Mouse (Mus musculus): ENCODE results near the gene Tbc1d15. TPM values are rescaled to one million over a fixed set of nuclear protein-coding genes. Genes with fewer than 3 reads are reported as not detected.

Tbc1d15 gene
- total and polyA plus RNA-seq, 3 experiments = 9.4 to 46.4 TPM; not detected in 1

DNA sequence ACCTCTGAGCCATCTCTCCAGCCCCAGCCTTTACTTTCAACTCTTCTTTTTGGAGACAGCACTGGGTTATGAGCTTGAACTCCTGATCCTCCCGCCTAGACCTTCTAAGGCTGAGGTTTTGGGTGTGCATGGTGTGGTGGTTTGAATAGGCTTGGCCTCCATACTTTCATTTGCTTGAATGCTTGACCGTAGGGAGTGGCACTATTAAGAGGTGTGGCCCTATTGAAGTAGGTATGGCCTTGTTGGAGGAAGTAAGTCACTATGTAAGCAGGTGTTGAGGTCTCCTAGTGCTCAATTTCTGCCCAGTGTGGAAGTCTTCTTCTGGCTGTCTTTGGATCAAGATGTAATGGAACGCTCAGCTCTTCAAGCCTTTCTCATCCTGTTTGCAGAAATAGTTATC is 10.2 kb upstream of the Tbc1d15 start:
- Histone ChIP-seq H3K9ac (ENCODE audit: control insufficient read depth, low read depth, low read length, poor library complexity, severe bottlenecking) (no peak overlapping the region), H3K27ac (ENCODE audit: control insufficient read depth, low read depth, low read length) (no peak overlapping the region), H3K27me3 (ENCODE audit: control insufficient read depth in 1 of 2, insufficient read depth in 2 of 2, low read length in 2 of 2) (peaks cover 0 to 4% of the 10 kb centered on the region in 2 experiments; a peak in 3 of 4 replicates), H3K4me3 (ENCODE audit: control insufficient read depth in 1 of 2, insufficient read depth in 1 of 2, low read depth in 2 of 2, low read length in 2 of 2) (no peak overlapping the region), H3K36me3 (ENCODE audit: control insufficient read depth in 1 of 2, insufficient read depth in 2 of 2, low read length in 2 of 2) (no peaks in the 10 kb centered on the region), H3K9me3 (replicated peaks; ENCODE audit: insufficient read depth, low read length) (no peaks in the 10 kb centered on the region), H3K4me1 (ENCODE audit: control insufficient read depth in 1 of 2, insufficient read depth in 2 of 2, low read length in 2 of 2) (no peaks in the 10 kb centered on the region), H3K79me2 (ENCODE audit: control insufficient read depth, insufficient read depth, low read length, poor library complexity) (no peaks in the 10 kb centered on the region)
- TF ChIP-seq MAX (IDR thresholded peaks at IDR 0.05; ENCODE audit: low read length) (no peak), NELFE (IDR thresholded peaks at IDR 0.05; ENCODE audit: low read depth, low read length) (no peak), MYB (IDR thresholded peaks at IDR 0.05; ENCODE audit: low read depth, low read length) (no peak), MXI1 (IDR thresholded peaks at IDR 0.05; ENCODE audit: low read depth, low read length) (no peak), BHLHE40 (IDR thresholded peaks at IDR 0.05; ENCODE audit: borderline replicate concordance, low read depth, low read length) (no peak), JUND (IDR thresholded peaks at IDR 0.05; ENCODE audit: low read depth, low read length) (no peak), POLR2AphosphoS2 (IDR thresholded peaks at IDR 0.05; ENCODE audit: low read length) (no peak), NRF1 (IDR thresholded peaks at IDR 0.05; ENCODE audit: insufficient read depth, low read depth, low read length, poor library complexity, severe bottlenecking) (no peak), GABPA (IDR thresholded peaks at IDR 0.05; ENCODE audit: low read depth, low read length) (no peak), USF2 (IDR thresholded peaks at IDR 0.05; ENCODE audit: borderline replicate concordance in 1 of 2, insufficient read depth in 1 of 2, low read depth in 1 of 2, low read length in 2 of 2) (no peak), KAT2A (conservative IDR thresholded peaks at IDR 0.05; ENCODE audit: low read depth, low read length) (no peak), TCF12 (IDR thresholded peaks at IDR 0.05; ENCODE audit: low read depth, low read length) (no peak), EP300 (IDR thresholded peaks at IDR 0.05; ENCODE audit: low read depth in 1 of 2, low read length in 2 of 2) (no peak), ZC3H11A (IDR thresholded peaks at IDR 0.05; ENCODE audit: low read depth, low read length) (no peak), HCFC1 (IDR thresholded peaks at IDR 0.05; ENCODE audit: low read depth, low read length) (no peak), RCOR1 (IDR thresholded peaks at IDR 0.05; ENCODE audit: low read depth, low read length) (no peak)
- no peak for DNase-seq (ENCODE audit: low read depth, low spot score)

DNA sequence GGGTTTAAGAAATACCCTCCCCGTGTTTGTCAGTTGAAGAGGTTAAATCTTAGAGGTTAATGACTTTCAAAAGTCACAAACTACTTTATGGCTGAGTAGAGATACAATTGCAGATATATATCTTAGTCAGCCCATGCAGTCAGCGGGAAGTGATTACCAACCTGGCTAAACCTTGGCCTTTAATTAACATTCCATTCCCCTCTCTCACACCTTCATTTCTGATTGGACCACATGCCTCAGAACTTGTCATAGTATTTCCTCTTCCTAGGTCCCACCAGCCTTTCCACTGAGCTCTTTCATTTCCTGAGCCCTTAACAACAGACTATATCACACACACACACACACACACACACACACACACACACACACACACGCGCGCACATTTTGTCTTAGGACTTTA is 4.9 kb upstream of the Tbc1d15 start:
- TF ChIP-seq EP300 (IDR thresholded peaks at IDR 0.05; ENCODE audit: low read depth in 1 of 2, low read length in 2 of 2) = no peak
- TF ChIP-seq RCOR1 (IDR thresholded peaks at IDR 0.05; ENCODE audit: low read depth, low read length) = no peak
- TF ChIP-seq NELFE (IDR thresholded peaks at IDR 0.05; ENCODE audit: low read depth, low read length) = no peak
- no peak for TF ChIP-seq CHD1 (IDR thresholded peaks at IDR 0.05; ENCODE audit: low read depth, low read length)
- TF ChIP-seq NRF1 (IDR thresholded peaks at IDR 0.05; ENCODE audit: insufficient read depth, low read depth, low read length, poor library complexity, severe bottlenecking) = no peak
- no peak for TF ChIP-seq JUND (IDR thresholded peaks at IDR 0.05; ENCODE audit: low read depth, low read length)
- no peak for TF ChIP-seq KAT2A (conservative IDR thresholded peaks at IDR 0.05; ENCODE audit: low read depth, low read length)
- no peak for TF ChIP-seq MAZ (IDR thresholded peaks at IDR 0.05; ENCODE audit: low read depth, low read length)
- no peak for TF ChIP-seq CHD2 (IDR thresholded peaks at IDR 0.05; ENCODE audit: low read length)
- no peak for TF ChIP-seq GABPA (IDR thresholded peaks at IDR 0.05; ENCODE audit: low read depth, low read length)
- no peak for TF ChIP-seq USF2 (IDR thresholded peaks at IDR 0.05; ENCODE audit: borderline replicate concordance in 1 of 2, insufficient read depth in 1 of 2, low read depth in 1 of 2, low read length in 2 of 2)
- no peak for TF ChIP-seq POLR2A (IDR thresholded peaks at IDR 0.05; ENCODE audit: control insufficient read depth in 1 of 2, insufficient read depth in 1 of 2, low read depth in 1 of 2, low read length in 2 of 2, poor library complexity in 1 of 2)
- no peak overlapping the region for H3K9ac ChIP-seq (ENCODE audit: control insufficient read depth, low read depth, low read length, poor library complexity, severe bottlenecking)
- H3K4me1 ChIP-seq (ENCODE audit: control insufficient read depth in 1 of 2, insufficient read depth in 2 of 2, low read length in 2 of 2) = peaks cover 6% of the 10 kb centered on the region in 2 experiments
- no peaks in the 10 kb centered on the region for H3K27me3 ChIP-seq (ENCODE audit: control insufficient read depth in 1 of 2, insufficient read depth in 2 of 2, low read length in 2 of 2)
- H3K36me3 ChIP-seq (ENCODE audit: control insufficient read depth in 1 of 2, insufficient read depth in 2 of 2, low read length in 2 of 2) = peaks cover 0 to 6% of the 10 kb centered on the region in 2 experiments; a peak in 2 of 4 replicates
- DNase-seq (ENCODE audit: low read depth, low spot score) = no peak
- H3K9me3 ChIP-seq (replicated peaks; ENCODE audit: insufficient read depth, low read length) = no peaks in the 10 kb centered on the region
- H3K4me3 ChIP-seq (ENCODE audit: control insufficient read depth in 1 of 2, insufficient read depth in 1 of 2, low read depth in 2 of 2, low read length in 2 of 2) = no peak overlapping the region
- H3K27ac ChIP-seq (ENCODE audit: control insufficient read depth, low read depth, low read length) = no peak overlapping the region
- H3K79me2 ChIP-seq (ENCODE audit: control insufficient read depth, insufficient read depth, low read length, poor library complexity) = peaks cover under 1% of the 10 kb centered on the region

Measured in MEL (cell line).